Mouse (Mus musculus): ENCODE measurements around the gene Nsg2. TPM values are rescaled to one million over a fixed set of nuclear protein-coding genes. Genes with fewer than 3 reads are reported as not detected.

The Nsg2 gene
- total RNA-seq, 2 experiments from 2014 or later: 0.52 to 1.0 TPM

Other genes with a start within 250 kb of the Nsg2 start
- 9.9 and 10.2 TPM in 2 replicates for gene Cpeb4, start 128.3 kb upstream of the Nsg2 start, total RNA-seq (2014; fragmentation: Nextera tagmentation)
- gene Cpeb4, start 128.3 kb upstream of the Nsg2 start, total RNA-seq (2017): 8.7 and 13.2 TPM in 2 replicates
- gene 4930524B15Rik, start 34.9 kb upstream of the Nsg2 start, total RNA-seq (2014; fragmentation: Nextera tagmentation): not detected in 2 replicates
- gene 4930524B15Rik, start 34.9 kb upstream of the Nsg2 start, total RNA-seq (2017): not detected in 2 replicates
- not detected in 2 replicates for gene Il9r, start 199.8 kb downstream of the Nsg2 start, total RNA-seq (2014; fragmentation: Nextera tagmentation)
- 0.19 TPM in 1 of 2 replicates, not detected in the other for gene Il9r, start 199.8 kb downstream of the Nsg2 start, total RNA-seq (2017)
- 44.9 and 56.4 TPM in 2 replicates for gene Snrnp25, start 205.0 kb downstream of the Nsg2 start, total RNA-seq (2014; fragmentation: Nextera tagmentation)
- 42.0 and 59.1 TPM in 2 replicates for gene Snrnp25, start 205.0 kb downstream of the Nsg2 start, total RNA-seq (2017)
- 0.87 TPM in 1 of 2 replicates, not detected in the other for gene Rhbdf1, start 221.8 kb downstream of the Nsg2 start, total RNA-seq (2014; fragmentation: Nextera tagmentation)
- gene Rhbdf1, start 221.8 kb downstream of the Nsg2 start, total RNA-seq (2017): 0.76 TPM in 1 of 2 replicates, not detected in the other
- 11.1 and 18.5 TPM in 2 replicates for gene Mpg, start 226.0 kb downstream of the Nsg2 start, total RNA-seq (2014; fragmentation: Nextera tagmentation)
- 8.9 and 10.8 TPM in 2 replicates for gene Mpg, start 226.0 kb downstream of the Nsg2 start, total RNA-seq (2017)